Mouse (Mus musculus) liver, adult 2 months (tissue): ENCODE data around the gene Sacs. TPM values are rescaled to one million over a fixed set of nuclear protein-coding genes. Genes with fewer than 3 reads are reported as not detected.

Experiments used
- DNase-seq: peaks from one replicate; pipeline ENCODE4 v3.0.0-alpha.2; 2011; ENCODE audit warnings: low read depth, low spot score; ENCODE audit errors: extremely low read depth
- H3K27ac ChIP-seq: fragments of 200-500 bp; replicated peaks from 2 replicates; pipeline ENCODE4 v1.5.1; 2012; ENCODE audit warnings: low read depth, mild to moderate bottlenecking, control low read depth, inconsistent platforms, low read length; ENCODE audit not compliant: insufficient read depth
- H3K27me3 ChIP-seq: fragments of 200-500 bp; 2 replicates; pipeline ENCODE4 v1.6.1; 2012; ENCODE audit warnings: mild to moderate bottlenecking, moderate library complexity, low read length, inconsistent platforms; ENCODE audit not compliant: control insufficient read depth, insufficient read depth
- H3K36me3 ChIP-seq: fragments of 200-500 bp; 2 replicates; pipeline ENCODE4 v1.6.1; 2012; ENCODE audit warnings: low read length, inconsistent platforms; ENCODE audit not compliant: control insufficient read depth, insufficient read depth
- H3K4me1 ChIP-seq: fragments of 200-500 bp; 2 replicates; pipeline ENCODE4 v1.6.1; 2011; ENCODE audit warnings: low read length; ENCODE audit not compliant: control insufficient read depth, insufficient read depth
- H3K4me3 ChIP-seq: fragments of 200-500 bp; 2 replicates; pipeline ENCODE4 v1.5.1; 2011; ENCODE audit warnings: low read depth, mild to moderate bottlenecking, control low read depth, low read length, moderate library complexity; ENCODE audit not compliant: insufficient read depth
- H3K79me2 ChIP-seq: fragments of 200-500 bp; 2 replicates; pipeline ENCODE4 v1.6.1; 2012; ENCODE audit warnings: inconsistent platforms, mild to moderate bottlenecking, low read length, moderate library complexity; ENCODE audit not compliant: control insufficient read depth, insufficient read depth
- H3K9ac ChIP-seq: fragments of 200-500 bp; 2 replicates; pipeline ENCODE4 v1.6.1; 2012; ENCODE audit warnings: low read depth, mild to moderate bottlenecking, control low read depth, inconsistent platforms, low read length
- CTCF ChIP-seq: fragments of 200-500 bp; IDR thresholded peaks from 2 replicates; pipeline ENCODE4 v1.5.1; 2011; ENCODE audit warnings: low read depth, low read length, control low read depth
- POLR2A ChIP-seq: fragments of 200-500 bp; IDR thresholded peaks from 2 replicates; pipeline ENCODE4 v1.6.1; 2011; ENCODE audit warnings: low read length, control low read depth; ENCODE audit not compliant: insufficient read depth; ENCODE audit errors: extremely low read depth
- WGBS: fragments of 180-500 bp; shearing (Covaris S2); methylation state at CpG from one replicate; pipeline ENCODE4 v1.1.7; 2018; 5-methylcytosine and 5-hydroxymethylcytosine counted together
- polyA plus RNA-seq: library from polyadenylated mRNA; depleted of rRNA; stranded (reverse); fragments of >200 nt; gene quantifications from 2 replicates; pipeline ENCODE4 v1.2.3, GENCODE M21; 2012
- total RNA-seq: library from RNA; depleted of rRNA; stranded (reverse); fragments of >200 nt; gene quantifications from 2 replicates; pipeline ENCODE4 v1.2.3, GENCODE M21; 2014

Gene Sacs
- total and polyA plus RNA-seq, 2 experiments = 0.06 to 1.8 TPM

DNA sequence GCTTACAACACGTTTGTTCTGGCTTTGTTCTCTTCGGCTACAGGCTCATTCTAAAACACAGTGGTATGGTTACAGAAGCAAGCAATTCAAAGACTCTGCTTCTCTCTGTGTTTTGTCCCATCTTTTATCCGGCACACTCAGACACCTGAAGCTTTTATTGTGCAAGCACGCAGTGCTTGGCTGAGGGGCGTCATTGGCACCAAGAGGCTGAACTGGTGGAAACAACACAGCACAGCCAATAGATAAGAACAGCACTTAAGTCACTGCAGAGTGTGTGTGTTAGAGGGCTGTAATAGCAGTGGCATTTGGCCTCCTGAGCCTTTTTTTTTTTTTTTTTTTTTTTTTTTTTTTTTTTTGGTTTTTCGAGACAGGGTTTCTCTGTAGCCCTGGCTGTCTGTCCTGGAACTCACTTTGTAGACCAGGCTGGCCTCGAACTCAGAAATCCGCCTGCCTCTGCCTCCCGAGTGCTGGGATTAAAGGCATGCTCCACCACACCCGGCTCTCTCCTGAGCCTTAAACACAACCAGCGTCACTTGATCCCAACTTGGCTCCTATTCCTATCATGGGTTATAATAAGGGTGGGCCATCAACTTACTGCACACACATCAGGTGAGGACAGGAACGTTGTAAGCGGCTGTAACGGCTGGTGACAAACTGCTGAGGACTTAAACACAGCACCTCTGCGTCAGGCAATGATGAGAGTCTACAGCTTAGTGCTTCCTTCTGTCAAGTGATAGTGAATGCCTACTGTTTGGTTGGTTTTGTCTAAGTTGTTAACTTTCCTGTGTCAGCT is 114.5 kb downstream of the Sacs start:
- H3K36me3 ChIP-seq = no peaks in the 10 kb centered on the region
- no peaks in the 10 kb centered on the region for H3K4me1 ChIP-seq
- H3K4me3 ChIP-seq = no peak overlapping the region
- no peaks in the 10 kb centered on the region for H3K79me2 ChIP-seq
- H3K27me3 ChIP-seq = no peaks in the 10 kb centered on the region
- H3K27ac ChIP-seq = no peak overlapping the region
- H3K9ac ChIP-seq = no peak overlapping the region
- TF ChIP-seq CTCF (no peak), POLR2A (no peak)
- DNase-seq = no peak
- WGBS = 89% methylated on average over 15 of the region's 15 CpGs

DNA sequence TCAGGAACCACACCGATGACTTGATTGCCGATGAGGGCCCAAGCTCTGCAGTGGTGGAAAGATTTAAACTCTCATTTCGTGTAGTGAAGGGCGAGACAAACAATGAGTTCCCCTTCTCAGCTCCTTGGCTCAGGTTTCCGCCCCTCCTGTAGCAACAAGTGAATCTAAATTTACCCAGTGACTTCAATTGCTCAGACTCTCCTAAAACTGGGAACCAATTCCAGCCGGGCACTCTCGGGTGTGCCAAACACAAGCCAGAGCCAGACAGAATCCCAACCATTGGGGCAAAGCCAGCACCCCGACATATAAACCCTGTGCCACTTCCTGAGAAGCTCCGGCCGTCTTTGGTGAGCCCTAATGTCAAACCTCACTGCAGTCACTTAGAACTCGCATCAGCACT is 120.1 kb downstream of the Sacs start, which contains the start of gene Sgcg:
Gene Sgcg (minus strand): TSS at position 139 of the 400 bp plus-strand sequence.
- Histone ChIP-seq H3K36me3 (no peaks in the 10 kb centered on the region), H3K79me2 (no peaks in the 10 kb centered on the region), H3K9ac (no peak within 1 kb of the TSS), H3K27me3 (no peaks in the 10 kb centered on the region), H3K4me3 (no peak within 1 kb of the TSS), H3K4me1 (no peaks in the 10 kb centered on the region), H3K27ac (no peak within 1 kb of the TSS)
- no peak for DNase-seq
- 70% methylated on average over 11 of the region's 11 CpGs for WGBS
- TF ChIP-seq POLR2A = no peak
- no peak for TF ChIP-seq CTCF

DNA sequence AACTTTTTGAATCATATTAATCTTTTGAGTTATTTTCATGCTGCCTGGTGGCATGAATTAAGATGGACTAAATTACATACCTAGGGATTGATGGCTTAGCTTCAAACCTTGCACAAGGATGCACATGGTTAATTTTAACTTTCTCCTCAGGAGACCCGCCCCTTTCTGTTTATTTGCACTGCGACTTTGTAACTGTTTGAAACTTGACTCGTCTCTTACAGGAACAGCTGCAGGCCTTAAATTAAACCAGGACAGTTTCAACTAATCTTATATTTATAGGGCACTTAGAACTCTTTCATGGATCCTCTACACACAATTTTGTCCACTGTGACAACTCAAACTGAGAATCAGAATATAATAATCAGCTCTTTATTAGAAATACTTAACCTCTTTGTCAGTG is 120.8 kb downstream of the Sacs start:
- Histone ChIP-seq H3K4me3 (no peak overlapping the region), H3K4me1 (no peaks in the 10 kb centered on the region), H3K9ac (no peak overlapping the region), H3K36me3 (no peaks in the 10 kb centered on the region), H3K27ac (no peak overlapping the region), H3K27me3 (no peaks in the 10 kb centered on the region), H3K79me2 (no peaks in the 10 kb centered on the region)
- no peak for TF ChIP-seq POLR2A
- no peak for TF ChIP-seq CTCF
- 17% methylated on average over 3 of the region's 3 CpGs for WGBS
- no peak for DNase-seq

DNA sequence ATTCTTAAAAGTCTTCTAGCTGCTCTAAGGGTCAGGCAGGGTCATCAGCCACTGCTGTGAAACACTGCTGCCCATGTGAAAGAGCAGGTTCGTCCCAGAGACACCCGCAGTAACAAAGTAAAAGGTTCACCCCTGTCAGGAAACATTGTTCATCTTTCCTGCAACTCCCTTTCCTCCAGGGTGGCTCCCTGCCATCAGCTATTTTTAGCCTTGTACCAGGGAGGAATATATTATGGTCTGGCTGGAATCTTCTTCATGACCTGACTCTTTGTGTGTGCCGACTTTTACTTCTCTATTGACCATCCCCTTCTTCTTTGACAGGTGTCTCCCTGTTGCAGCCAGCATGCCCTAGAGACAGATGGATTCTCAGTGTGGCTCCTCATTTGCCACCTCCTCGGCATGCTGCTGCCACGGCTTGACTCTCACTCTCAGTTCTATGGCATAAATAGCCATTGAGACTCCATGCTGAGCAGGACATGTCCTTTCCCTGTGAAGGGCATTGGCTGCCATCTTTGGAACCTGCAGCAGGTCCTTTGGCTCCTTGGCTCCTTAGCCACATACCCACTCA is 129.7 kb downstream of the Sacs start:
- DNase-seq = no peak
- Histone ChIP-seq H3K27me3 (no peaks in the 10 kb centered on the region), H3K9ac (no peak overlapping the region), H3K36me3 (no peaks in the 10 kb centered on the region), H3K4me3 (no peak overlapping the region), H3K4me1 (no peaks in the 10 kb centered on the region), H3K79me2 (no peaks in the 10 kb centered on the region), H3K27ac (no peak overlapping the region)
- no peak for TF ChIP-seq POLR2A
- no peak for TF ChIP-seq CTCF
- WGBS = 66% methylated on average over 5 of the region's 5 CpGs

DNA sequence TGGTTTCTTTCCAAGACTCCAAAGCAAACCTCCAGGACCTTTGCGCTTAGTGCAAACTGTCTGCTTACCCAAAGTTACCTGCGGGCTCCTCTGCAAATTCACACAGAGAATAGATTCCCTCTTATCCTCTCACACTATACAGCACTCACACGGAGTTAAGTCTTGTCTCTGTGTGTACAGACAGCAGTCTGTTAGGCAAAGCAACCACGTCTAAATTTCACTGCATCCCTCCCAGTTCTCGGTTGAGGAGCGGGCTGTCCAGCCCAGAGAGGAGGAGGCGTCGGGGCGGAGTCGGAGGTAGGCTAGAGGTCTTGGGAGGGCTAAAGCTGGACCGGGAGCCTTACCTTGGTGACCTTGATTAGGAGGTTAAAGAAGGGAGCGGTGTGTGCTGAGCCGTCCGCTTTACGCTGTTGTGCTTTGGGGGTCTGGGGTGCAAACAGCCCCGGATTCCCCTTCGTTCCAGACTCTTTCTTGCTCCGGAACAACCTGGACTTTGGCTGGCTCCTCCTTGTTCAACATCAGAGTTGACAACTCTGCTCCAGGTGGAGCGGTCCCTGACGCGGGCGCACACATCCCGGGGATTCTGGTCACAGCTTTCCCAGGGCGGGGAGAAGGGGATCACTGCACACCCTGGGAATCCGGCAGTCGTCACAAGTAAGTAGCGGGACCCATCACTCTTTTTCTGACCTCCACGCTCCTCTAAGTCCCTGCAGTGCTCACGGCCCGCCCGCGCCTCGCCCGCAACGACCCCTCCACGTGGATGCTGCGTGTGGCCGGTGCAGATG is 136.3 kb downstream of the Sacs start:
- 9% methylated on average over 38 of the region's 38 CpGs for WGBS
- H3K36me3 ChIP-seq = no peaks in the 10 kb centered on the region
- TF ChIP-seq POLR2A = no peak
- TF ChIP-seq CTCF = no peak
- peaks cover 8% of the 10 kb centered on the region for H3K27me3 ChIP-seq
- no peak overlapping the region for H3K4me3 ChIP-seq
- H3K9ac ChIP-seq = no peak overlapping the region
- no peak overlapping the region for H3K27ac ChIP-seq
- H3K79me2 ChIP-seq = no peaks in the 10 kb centered on the region
- DNase-seq = no peak
- peaks cover 3% of the 10 kb centered on the region for H3K4me1 ChIP-seq
